Mouse (Mus musculus) stomach, postnatal 0 days (tissue): ENCODE data around the gene Nbas. TPM values are rescaled to one million over a fixed set of nuclear protein-coding genes. Genes with fewer than 3 reads are reported as not detected.

Experiments used
- ATAC-seq: fragments of 200-750 bp; cut with Nextera tagmentation; 2 replicates; pipeline ENCODE4 v1.8.0; 2017; ENCODE audit not compliant: low FRiP score, low TSS enrichment
- DNase-seq: peaks from one replicate; pipeline ENCODE4 v3.0.0-alpha.2; 2016; ENCODE audit warnings: low spot score
- H3K27ac ChIP-seq: fragments of 300-500 bp; sonication (generic); replicated peaks from 2 replicates; pipeline ENCODE4 v1.5.1; 2014; ENCODE audit warnings: mild to moderate bottlenecking, control low read depth
- H3K27me3 ChIP-seq: fragments of 300-500 bp; sonication (generic); 2 replicates; pipeline ENCODE4 v1.6.1; 2014; ENCODE audit warnings: low read length; ENCODE audit not compliant: control insufficient read depth, insufficient read depth
- H3K36me3 ChIP-seq: fragments of 300-500 bp; sonication (generic); 2 replicates; pipeline ENCODE4 v1.6.1; 2014; ENCODE audit warnings: low read length, mixed read lengths; ENCODE audit not compliant: control insufficient read depth, insufficient read depth
- H3K4me1 ChIP-seq: fragments of 300-500 bp; sonication (generic); replicated peaks from 2 replicates; pipeline ENCODE4 v1.6.1; 2014; ENCODE audit warnings: antibody characterized with exemption; ENCODE audit not compliant: control insufficient read depth, insufficient read depth
- H3K4me2 ChIP-seq: fragments of 300-500 bp; sonication (generic); replicated peaks from 2 replicates; pipeline ENCODE4 v1.6.1; 2014; ENCODE audit warnings: low read depth, mild to moderate bottlenecking, control low read depth, moderate library complexity
- H3K4me3 ChIP-seq: fragments of 300-500 bp; sonication (generic); 2 replicates; pipeline ENCODE4 v1.5.1; 2014; ENCODE audit warnings: low read depth, low read length, control low read depth
- H3K9ac ChIP-seq: fragments of 300-500 bp; sonication (generic); 2 replicates; pipeline ENCODE4 v1.6.1; 2014; ENCODE audit warnings: mild to moderate bottlenecking, low read length, control low read depth, mixed read lengths
- H3K9me3 ChIP-seq: fragments of 300-500 bp; sonication (generic); 2 replicates; pipeline ENCODE4 v1.6.1; 2016; ENCODE audit warnings: low read length; ENCODE audit not compliant: control insufficient read depth
- CTCF ChIP-seq: IDR thresholded peaks from 2 replicates; pipeline ENCODE4 v1.5.1; 2016; ENCODE audit warnings: antibody characterized with exemption, low read depth, mild to moderate bottlenecking, moderate library complexity
- EP300 ChIP-seq: optimal IDR thresholded peaks from 2 replicates; pipeline ENCODE3; 2016; ENCODE audit warnings: antibody characterized with exemption
- WGBS: fragments of 180-500 bp; shearing (Covaris S2); extraction: QIAGEN DNeasy Blood & Tissue Kit; methylation state at CpG from one replicate; pipeline ENCODE4 v1.1.7; 2014; 5-methylcytosine and 5-hydroxymethylcytosine counted together
- polyA plus RNA-seq: library from polyadenylated mRNA; unstranded; fragments of >200 nt; fragmentation: Nextera tagmentation; extraction: Ambion mirVana; gene quantifications from 2 replicates; pipeline ENCODE4 v1.2.1, GENCODE M21; 2015

Gene Nbas
- polyA plus RNA-seq, 1 experiment from 2014 or later: 9.1 TPM

DNA sequence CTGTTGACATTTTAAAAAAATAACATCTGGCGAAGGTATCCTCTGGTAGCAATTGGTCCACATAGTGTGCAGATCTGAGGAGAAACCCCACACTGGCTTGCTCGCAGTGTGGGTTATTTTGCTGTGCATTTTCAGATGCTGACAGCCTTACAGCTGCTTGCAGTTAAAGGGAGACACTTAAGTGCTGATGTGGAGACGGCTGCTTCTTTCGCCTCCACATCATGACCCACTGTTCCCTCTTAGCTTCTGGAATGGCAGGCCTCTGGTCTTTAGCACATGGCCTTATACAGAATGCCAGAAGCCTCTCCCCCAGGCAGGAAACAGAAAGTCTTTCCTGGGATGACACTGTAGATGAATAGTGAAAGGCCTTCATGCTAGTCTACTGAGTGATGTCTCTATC is 306.2 kb downstream of the Nbas start:
- TF ChIP-seq EP300: no peak
- no peak for TF ChIP-seq CTCF

GRCm38 (mm10) chr12:13575605-13576600 is 307.0 kb downstream of the Nbas start:
- H3K27me3 ChIP-seq: no peaks in the 10 kb centered on the region
- no peak overlapping the region for H3K4me2 ChIP-seq
- DNase-seq (no peak), ATAC-seq (no peak)
- no peak for TF ChIP-seq CTCF
- TF ChIP-seq EP300: no peak
- H3K4me3 ChIP-seq: no peak overlapping the region
- no peaks in the 10 kb centered on the region for H3K36me3 ChIP-seq
- no peak overlapping the region for H3K9ac ChIP-seq
- H3K4me1 ChIP-seq: no peaks in the 10 kb centered on the region
- WGBS: 81% methylated on average over 5 of the region's 5 CpGs
- no peak overlapping the region for H3K27ac ChIP-seq
- H3K9me3 ChIP-seq: no peaks in the 10 kb centered on the region

More for the DNA sequence above, 306.2 kb downstream of the Nbas start:
- Histone ChIP-seq H3K9ac (no peak overlapping the region), H3K36me3 (no peaks in the 10 kb centered on the region), H3K9me3 (no peaks in the 10 kb centered on the region), H3K4me3 (no peak overlapping the region), H3K4me2 (no peak overlapping the region), H3K4me1 (no peaks in the 10 kb centered on the region), H3K27ac (no peak overlapping the region), H3K27me3 (no peaks in the 10 kb centered on the region)
- DNase-seq (no peak), ATAC-seq (no peak)
- WGBS: 61% methylated on average over 4 of the region's 4 CpGs

GRCm38 (mm10) chr12:13576761-13577160 is 307.8 kb downstream of the Nbas start:
- no peak overlapping the region for H3K27ac ChIP-seq
- TF ChIP-seq CTCF (no peak), EP300 (no peak)
- H3K36me3 ChIP-seq: no peaks in the 10 kb centered on the region
- ATAC-seq (no peak), DNase-seq (no peak)
- H3K4me3 ChIP-seq: no peak overlapping the region
- no peaks in the 10 kb centered on the region for H3K4me1 ChIP-seq
- H3K4me2 ChIP-seq: no peak overlapping the region
- H3K9me3 ChIP-seq: no peaks in the 10 kb centered on the region
- H3K27me3 ChIP-seq: no peaks in the 10 kb centered on the region
- H3K9ac ChIP-seq: no peak overlapping the region
- WGBS: 51% methylated on average over 4 of the region's 4 CpGs

GRCm38 (mm10) chr12:13580796-13581195 is 311.9 kb downstream of the Nbas start:
- TF ChIP-seq CTCF (no peak), EP300 (no peak)
- H3K27me3 ChIP-seq: no peaks in the 10 kb centered on the region
- DNase-seq: no peak
- H3K4me2 ChIP-seq: no peak overlapping the region
- no peak overlapping the region for H3K4me3 ChIP-seq
- no peak for ATAC-seq
- H3K9me3 ChIP-seq: no peaks in the 10 kb centered on the region
- no peaks in the 10 kb centered on the region; the same call in 1 of the 2 replicates for H3K36me3 ChIP-seq
- no peak overlapping the region for H3K27ac ChIP-seq
- 75% methylated on average over 1 of the region's 1 CpGs for WGBS
- H3K9ac ChIP-seq: no peak overlapping the region
- H3K4me1 ChIP-seq: no peaks in the 10 kb centered on the region

GRCm38 (mm10) chr12:13583386-13583785 is 314.5 kb downstream of the Nbas start:
- no peak for DNase-seq
- Histone ChIP-seq H3K36me3 (no peaks in the 10 kb centered on the region; the same call in 1 of the 2 replicates), H3K9ac (no peak overlapping the region), H3K27ac (no peak overlapping the region), H3K27me3 (no peaks in the 10 kb centered on the region), H3K4me3 (no peak overlapping the region), H3K4me2 (no peak overlapping the region), H3K9me3 (no peaks in the 10 kb centered on the region), H3K4me1 (no peaks in the 10 kb centered on the region)
- no peak for ATAC-seq
- no peak for TF ChIP-seq CTCF
- TF ChIP-seq EP300: no peak
- WGBS: 96% methylated on average over 6 of the region's 6 CpGs

GRCm38 (mm10) chr12:13585527-13586156 is 316.7 kb downstream of the Nbas start:
- WGBS: 82% methylated on average over 6 of the region's 6 CpGs
- Histone ChIP-seq H3K27me3 (no peaks in the 10 kb centered on the region), H3K4me3 (no peak overlapping the region), H3K4me1 (no peaks in the 10 kb centered on the region), H3K9me3 (no peaks in the 10 kb centered on the region), H3K27ac (no peak overlapping the region), H3K9ac (no peak overlapping the region), H3K36me3 (no peaks in the 10 kb centered on the region; the same call in 1 of the 2 replicates), H3K4me2 (no peak overlapping the region)
- ATAC-seq: no peak
- DNase-seq: no peak
- TF ChIP-seq CTCF: no peak
- no peak for TF ChIP-seq EP300
